Mouse (Mus musculus) bone marrow macrophage, adult 2 months (primary cell): ENCODE results near the gene Gm8165. TPM values are rescaled to one million over a fixed set of nuclear protein-coding genes. Genes with fewer than 3 reads are reported as not detected.
"Not testable (repeated sequence)": the region's sequence is repeated elsewhere in the genome, so short reads cannot be mapped to it uniquely, and the experiment has no call there.

Source experiments
- H3K27ac ChIP-seq: 2 replicates; pipeline ENCODE4 v1.5.1; 2012; ENCODE audit warnings: low read depth, low read length; ENCODE audit not compliant: insufficient read depth
- H3K4me1 ChIP-seq: 2 replicates; pipeline ENCODE4 v1.6.1; 2012; ENCODE audit warnings: low read length; ENCODE audit not compliant: control insufficient read depth, insufficient read depth
- H3K4me3 ChIP-seq: 2 replicates; pipeline ENCODE4 v1.5.1; 2012; ENCODE audit warnings: mild to moderate bottlenecking, low read length, moderate library complexity; ENCODE audit not compliant: insufficient read depth
- polyA plus RNA-seq: library from polyadenylated mRNA; stranded (reverse); fragments of >200 nt; gene quantifications from 2 replicates; pipeline ENCODE4 v1.2.4, GENCODE M21; 2012; ENCODE audit not compliant: missing spikeins, insufficient read depth, insufficient read length

Gene Gm8165
- not detected in 2 replicates for polyA plus RNA-seq

DNA sequence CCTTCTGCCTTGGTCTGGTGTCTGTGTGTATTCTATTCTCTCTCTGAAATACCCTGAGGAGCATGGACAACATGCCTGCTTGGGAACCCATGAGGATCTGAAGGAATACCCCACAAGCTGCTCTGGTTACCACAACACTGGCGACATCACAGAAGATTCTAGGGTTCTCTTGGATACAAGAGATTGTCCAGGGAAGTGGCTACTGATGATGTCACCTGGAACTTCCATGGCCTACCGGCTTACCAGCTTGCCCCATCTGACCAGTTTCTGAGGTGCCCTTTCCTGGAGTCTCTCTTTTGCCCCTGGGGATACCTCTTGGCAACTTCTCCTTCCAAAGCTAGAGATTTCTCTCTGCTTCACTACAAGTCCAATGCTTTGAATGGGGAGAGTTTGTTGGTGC lies at the start of gene Gm8165:
Gene Gm8165 (minus strand): TSS at position 101 of the 400 bp plus-strand sequence.
- not testable (repeated sequence) for H3K4me3 ChIP-seq, H3K27ac ChIP-seq

DNA sequence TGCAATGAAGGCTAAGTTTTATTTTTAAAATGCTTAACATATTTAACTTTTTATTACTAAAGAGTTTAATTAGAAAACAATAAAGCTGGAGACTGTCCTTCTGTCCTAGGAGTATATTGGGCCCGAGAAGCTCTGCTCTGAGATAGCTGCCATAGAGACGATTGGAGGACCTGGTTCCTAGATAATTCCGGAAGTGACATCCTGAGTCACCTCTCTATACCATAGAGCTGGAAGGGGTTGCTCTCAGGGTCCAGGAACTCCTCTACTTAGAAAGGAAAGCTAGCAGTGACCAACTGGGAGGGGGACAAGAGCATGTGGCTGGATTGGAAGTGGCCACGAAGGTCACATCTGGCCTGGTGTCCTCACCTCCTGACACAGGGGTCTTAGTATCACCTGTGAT lies 20.6 kb upstream of the Gm8165 start, which contains the start of gene Gm7324:
Gene Gm7324 (plus strand): TSS at position 208 of the 400 bp plus-strand sequence.
- H3K4me3 ChIP-seq, H3K4me1 ChIP-seq, H3K27ac ChIP-seq: not testable (repeated sequence)

More for the DNA sequence above, at the start of gene Gm8165:
- not testable (repeated sequence) for H3K4me1 ChIP-seq

Other genes starting within 250 kb of the Gm8165 start
- not detected in 2 replicates for gene Gm5799, start 133.6 kb downstream of the Gm8165 start, polyA plus RNA-seq
- gene Gm17654, start 98.1 kb downstream of the Gm8165 start, polyA plus RNA-seq: not detected in 2 replicates
- gene Gm10375, start 69.2 kb downstream of the Gm8165 start, polyA plus RNA-seq: not detected in 2 replicates
- 1.9 and 5.3 TPM in 2 replicates for gene Gm7324, start 20.6 kb upstream of the Gm8165 start, polyA plus RNA-seq
- not detected in 2 replicates for gene Gm16506, start 50.3 kb upstream of the Gm8165 start, polyA plus RNA-seq
- gene Gm6526, start 70.7 kb upstream of the Gm8165 start, polyA plus RNA-seq: not detected in 2 replicates
- gene Gm8180, start 107.5 kb upstream of the Gm8165 start, polyA plus RNA-seq: not detected in 2 replicates
- not detected in 2 replicates for gene Ear1, start 198.3 kb upstream of the Gm8165 start, polyA plus RNA-seq
- gene Ear10, start 246.4 kb upstream of the Gm8165 start, polyA plus RNA-seq: not detected in 2 replicates
- gene Gm8113, start 248.2 kb upstream of the Gm8165 start, polyA plus RNA-seq: not detected in 2 replicates